Mouse (Mus musculus) urinary bladder, adult 18-20 months (tissue): ENCODE results near the gene Prss12.

Source experiments
- DNase-seq, 2 experiments: peaks; one replicate each; pipeline ENCODE4 v3.0.0; 2022; ENCODE audit warnings: low spot score in 2 of 2, mixed read lengths in 2 of 2

Gene Prss12

DNA sequence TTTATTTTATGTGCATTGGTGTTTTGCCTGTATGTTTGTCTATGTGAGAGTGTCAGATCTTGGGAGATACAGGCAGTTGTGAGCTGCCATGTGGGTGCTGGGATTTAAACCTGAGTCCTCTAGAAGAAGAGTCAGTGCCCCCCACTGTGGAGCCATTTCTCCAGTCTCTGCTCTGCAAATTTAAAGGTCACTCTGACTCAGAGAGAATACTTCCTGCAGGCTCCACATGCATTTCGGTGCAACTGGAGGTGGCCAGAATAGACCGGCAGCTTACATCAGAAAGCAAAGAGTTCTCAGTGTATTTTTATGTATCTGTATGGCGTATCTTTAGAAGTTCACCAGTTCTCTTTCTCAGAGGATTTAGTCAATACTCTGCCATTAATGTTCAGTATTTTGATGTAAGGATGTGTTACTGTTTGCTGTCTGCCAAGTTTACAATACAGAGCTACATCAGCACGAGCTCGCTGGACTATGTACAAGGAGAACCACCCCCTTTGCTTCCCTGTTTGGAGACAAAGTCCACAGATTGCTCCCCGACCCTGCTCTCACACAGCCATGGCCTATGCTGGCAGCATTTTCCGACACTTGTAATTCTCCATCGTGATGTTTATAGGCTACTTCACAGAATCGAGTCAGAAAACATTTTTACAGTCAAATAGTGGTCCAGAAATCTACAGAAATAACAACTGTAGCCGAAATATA, 81.2 kb downstream of the Prss12 start:
- DNase-seq, result no peak

DNA sequence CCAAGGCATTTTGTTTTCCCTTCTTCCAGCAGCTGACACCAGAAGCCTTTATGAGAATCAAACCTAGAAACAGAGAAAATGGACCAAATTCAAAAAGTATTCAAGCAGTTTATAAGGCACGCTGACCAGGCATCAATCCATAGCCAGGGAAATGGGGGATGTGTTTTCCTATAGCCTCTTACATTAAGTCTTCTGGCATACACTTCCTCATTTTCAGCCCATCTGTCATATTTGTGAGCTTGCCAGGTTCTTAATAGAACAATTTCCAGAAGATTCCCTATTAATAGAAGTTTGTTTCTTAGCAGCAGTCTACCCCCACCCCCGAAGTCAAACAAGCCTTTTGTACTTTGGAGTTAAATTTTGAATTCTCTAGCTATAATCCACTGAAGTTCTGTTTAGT, 84.4 kb downstream of the Prss12 start:
- DNase-seq, result no peak

DNA sequence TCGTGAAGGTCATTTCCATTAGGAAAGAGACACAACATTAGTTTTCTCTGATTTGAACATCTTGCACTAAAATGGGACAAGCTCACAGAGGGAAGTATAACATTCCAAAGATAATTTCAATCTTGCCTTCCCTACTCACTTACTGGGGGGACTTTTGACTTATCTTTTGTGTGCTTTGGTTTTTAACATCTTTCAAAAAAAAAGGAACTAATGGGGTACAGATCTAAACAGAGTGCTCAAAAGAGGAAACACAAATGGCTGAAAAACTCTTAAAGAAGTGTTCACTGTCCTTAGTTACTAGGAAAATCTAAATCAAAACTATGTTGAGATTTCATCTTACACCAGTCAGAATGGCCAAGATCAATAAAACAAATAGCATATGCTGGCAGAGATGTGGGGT, 90.6 kb downstream of the Prss12 start:
- DNase-seq, result no peak

GRCm38 (mm10) chr3:123543585-123544304, 97.0 kb downstream of the Prss12 start:
- DNase-seq, result no peak

DNA sequence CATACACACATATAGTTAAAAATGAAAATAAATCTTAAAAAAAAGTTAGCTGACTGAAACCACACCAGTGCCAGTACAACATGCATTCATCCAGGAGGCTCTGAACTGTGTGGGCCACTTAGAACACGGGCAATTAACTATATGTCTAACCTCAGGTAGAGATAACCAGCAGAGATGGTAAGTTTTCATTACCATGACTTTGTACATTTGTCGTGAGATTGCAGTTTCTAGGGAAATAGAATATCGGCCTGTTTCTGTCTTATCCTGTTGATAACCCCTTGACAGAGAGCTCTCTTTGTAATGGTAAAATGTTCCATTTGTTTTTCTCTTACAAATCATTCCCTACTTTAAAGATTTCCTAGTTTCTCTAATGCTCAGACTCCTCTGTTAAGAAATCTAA, 103.8 kb downstream of the Prss12 start:
- no peak for DNase-seq

DNA sequence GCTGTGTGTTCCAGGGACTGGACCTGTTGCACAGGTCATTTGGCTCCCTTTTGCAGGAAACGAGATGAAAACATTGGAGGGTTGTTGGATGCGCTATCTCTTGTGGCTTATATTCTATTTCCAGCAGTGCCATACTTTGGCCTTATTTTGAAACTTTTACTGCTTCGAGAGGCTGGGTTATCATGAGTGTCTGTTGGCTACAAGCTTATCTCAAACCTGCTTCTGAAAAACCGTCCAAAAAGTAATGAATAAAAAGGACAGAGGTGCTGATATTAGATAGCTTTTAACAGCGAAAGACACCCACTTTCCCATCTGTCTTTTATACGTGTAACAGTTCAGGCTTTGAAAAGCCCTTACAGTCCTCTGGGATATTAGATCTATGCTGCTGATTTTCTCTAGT, 107.2 kb downstream of the Prss12 start:
- no peak for DNase-seq

GRCm38 (mm10) chr3:123555254-123555865, 108.6 kb downstream of the Prss12 start:
- DNase-seq, result no peak
